ENCODE assay signal across 9 mouse cellular contexts in genomic region chr15:78833582-78833981, GRCm38 (mm10). TPM values are rescaled to one million over a fixed set of nuclear protein-coding genes. Genes with fewer than 3 reads are reported as not detected.
DNase-seq lines count a peak whose midpoint lies in the region; ATAC-seq lines count a peak whose summit lies in the region.
"Had no signal": no experiment of that assay in that cellular context is flagged by ENCODE, and none has a peak within 500 bp of the region (broad histone marks: within the 10 kb centered on the region; RNA-seq: fewer than 3 reads in every experiment).

No protein-coding gene starts in this region.

- no peak overlapping the region for H3K4me2 ChIP-seq in heart, embryonic 13.5 days
- H3K4me2 ChIP-seq in hindbrain, embryonic 16.5 days (ENCODE audit: low read length) = no peak overlapping the region

- H3K27ac ChIP-seq in heart, embryonic 13.5 days (replicated peaks) = peak overlapping the region; percentile 95
- peak overlapping the region; percentile 74 for H3K27ac ChIP-seq in hindbrain, embryonic 16.5 days (ENCODE audit: low read depth, low read length)

- no peaks in the 10 kb centered on the region for H3K27me3 ChIP-seq in heart, embryonic 13.5 days (replicated peaks)
- H3K27me3 ChIP-seq in hindbrain, embryonic 16.5 days (replicated peaks; ENCODE audit: control insufficient read depth, insufficient read depth, low read length) = no peaks in the 10 kb centered on the region

- peaks cover 60% of the 10 kb centered on the region for H3K4me1 ChIP-seq in heart, embryonic 13.5 days
- peaks cover 22% of the 10 kb centered on the region for H3K4me1 ChIP-seq in hindbrain, embryonic 16.5 days (ENCODE audit: control insufficient read depth, insufficient read depth, low read depth, low read length)

- 90% methylated on average over 3 of the region's 3 CpGs for WGBS in heart, embryonic 13.5 days
- WGBS in hindbrain, embryonic 16.5 days = 90% methylated on average over 3 of the region's 3 CpGs

- intact Hi-C loops in left cerebral cortex, postnatal 36 days (cut with DNase I) = no loop called here

- no peak for DNase-seq in heart, adult 9 months (ENCODE audit: low spot score in 2 of 2)
- DNase-seq in c-Kit-positive CD71-positive TER-119-positive erythroid progenitor cells, embryonic 14.5 days (ENCODE audit: low spot score) = peak; percentile 45
- DNase-seq in lung, postnatal 14 days = peak; percentile 18
- DNase-seq in left cerebral cortex, postnatal 36 days (ENCODE audit: low spot score in 2 of 2) = no peak
- DNase-seq in cerebellum, adult 8-10 months = no peak
- no peak for DNase-seq in right cerebral cortex, postnatal 36 days (ENCODE audit: low spot score in 2 of 2)

- H3K9me3 ChIP-seq in heart, embryonic 13.5 days = no peaks in the 10 kb centered on the region
- no peaks in the 10 kb centered on the region for H3K9me3 ChIP-seq in hindbrain, embryonic 16.5 days (ENCODE audit: control insufficient read depth, low read length)

- H3K4me3 ChIP-seq in heart, embryonic 13.5 days = no peak overlapping the region
- H3K4me3 ChIP-seq in hindbrain, embryonic 16.5 days (ENCODE audit: low read length) = no peak overlapping the region

- no peak; the same call in 1 of the 2 replicates for ATAC-seq in heart, embryonic 13.5 days (ENCODE audit: extremely low read depth, insufficient number of reproducible peaks, low FRiP score, low TSS enrichment)
- ATAC-seq in hindbrain, embryonic 16.5 days = no peak

- H3K9ac ChIP-seq in heart, embryonic 13.5 days = no peak overlapping the region
- H3K9ac ChIP-seq in hindbrain, embryonic 16.5 days (ENCODE audit: low read depth, low read length) = no peak overlapping the region

- no peaks in the 10 kb centered on the region for H3K36me3 ChIP-seq in heart, embryonic 13.5 days
- no peaks in the 10 kb centered on the region for H3K36me3 ChIP-seq in hindbrain, embryonic 16.5 days (ENCODE audit: control insufficient read depth, insufficient read depth, low read length)

RNA-seq across cellular contexts. Expression of gene Cdc42ep1, which starts 8.8 kb away (rescaled TPM):
- 34.2 and 36.1 TPM in 2 replicates for polyA plus RNA-seq in heart, embryonic 13.5 days (2015; fragmentation: Nextera tagmentation; extraction: Ambion mirVana)
- 15.9 and 17.5 TPM in 2 replicates for polyA plus RNA-seq in hindbrain, embryonic 16.5 days (2015; fragmentation: Nextera tagmentation; extraction: Ambion mirVana)
- total RNA-seq in left cerebral cortex, postnatal 36 days (2021) = 10 to 100 TPM; 14.4 to 16.5 TPM

RNA-seq across cellular contexts. Expression of gene Lgals2, which starts 21.7 kb away (rescaled TPM):
- 0.82 TPM in 1 of 2 replicates, not detected in the other for polyA plus RNA-seq in heart, embryonic 13.5 days (2015; fragmentation: Nextera tagmentation; extraction: Ambion mirVana)
- polyA plus RNA-seq in hindbrain, embryonic 16.5 days (2015; fragmentation: Nextera tagmentation; extraction: Ambion mirVana) = not detected in 2 replicates
- not detected for total RNA-seq in left cerebral cortex, postnatal 36 days (2021)
- total RNA-seq: MEL had no signal

RNA-seq across cellular contexts. Expression of gene Card10, which starts 30.7 kb away (rescaled TPM):
- 5.1 and 5.3 TPM in 2 replicates for polyA plus RNA-seq in heart, embryonic 13.5 days (2015; fragmentation: Nextera tagmentation; extraction: Ambion mirVana)
- 2.5 and 2.8 TPM in 2 replicates for polyA plus RNA-seq in hindbrain, embryonic 16.5 days (2015; fragmentation: Nextera tagmentation; extraction: Ambion mirVana)
- 1 to 10 TPM; 3.6 to 4.3 TPM for total RNA-seq in left cerebral cortex, postnatal 36 days (2021)
- total RNA-seq: MEL had no signal

RNA-seq across cellular contexts. Expression of gene Gga1, which starts 43.4 kb away (rescaled TPM):
- polyA plus RNA-seq in heart, embryonic 13.5 days (2015; fragmentation: Nextera tagmentation; extraction: Ambion mirVana) = 44.3 and 46.2 TPM in 2 replicates
- 46.1 and 51.8 TPM in 2 replicates for polyA plus RNA-seq in hindbrain, embryonic 16.5 days (2015; fragmentation: Nextera tagmentation; extraction: Ambion mirVana)
- 10 to 100 TPM; 57.6 to 65.0 TPM for total RNA-seq in left cerebral cortex, postnatal 36 days (2021)

Comparison
In these comparisons a context has a peak if more than half of its experiments do, and no peak if none do; other contexts are left out.
1. DNase-seq: peak in c-Kit-positive CD71-positive TER-119-positive erythroid progenitor cells, embryonic 14.5 days (single experiment) and lung, postnatal 14 days (single experiment); none in heart, adult 9 months (0 of 2), left cerebral cortex, postnatal 36 days (0 of 2), cerebellum, adult 8-10 months (single experiment) and right cerebral cortex, postnatal 36 days (0 of 2).